Mouse (Mus musculus) ES-E14 (cell line): ENCODE data around the gene Slc13a4. TPM values are rescaled to one million over a fixed set of nuclear protein-coding genes. Genes with fewer than 3 reads are reported as not detected.

Source experiments
- DNase-seq: peaks from one replicate; pipeline ENCODE4 v3.0.0-alpha.2; 2013; ENCODE audit warnings: low read depth, low spot score
- H3K27ac ChIP-seq: 2 replicates; pipeline ENCODE4 v1.5.1; 2012; ENCODE audit warnings: low read depth, mild to moderate bottlenecking, low read length, moderate library complexity, mixed read lengths; ENCODE audit not compliant: poor library complexity, insufficient read depth, severe bottlenecking
- H3K36me3 ChIP-seq: 2 replicates; pipeline ENCODE4 v1.6.1; 2012; ENCODE audit warnings: mild to moderate bottlenecking, low read length, moderate library complexity, mixed read lengths; ENCODE audit not compliant: control insufficient read depth, poor library complexity, insufficient read depth, severe bottlenecking
- H3K4me1 ChIP-seq, 2 experiments: fragments of 150-350 bp in 1 of 2; sonication (generic) in 1 of 2; 2 replicates each; pipeline ENCODE4 v1.6.1; 2012; ENCODE audit warnings: low read length in 2 of 2, mild to moderate bottlenecking in 1 of 2, mixed read lengths in 1 of 2; ENCODE audit not compliant: control insufficient read depth in 2 of 2, insufficient read depth in 2 of 2, poor library complexity in 1 of 2
- H3K4me3 ChIP-seq, 2 experiments: fragments of 150-350 bp in 1 of 2; sonication (generic) in 1 of 2; 2 replicates each; pipeline ENCODE4 v1.5.1; 2012; ENCODE audit warnings: low read length in 2 of 2, low read depth in 1 of 2, mild to moderate bottlenecking in 1 of 2, mixed read lengths in 1 of 2; ENCODE audit not compliant: insufficient read depth in 1 of 2, poor library complexity in 1 of 2, severe bottlenecking in 1 of 2
- H3K9ac ChIP-seq: 2 replicates; pipeline ENCODE4 v1.6.1; 2012; ENCODE audit warnings: low read depth, mild to moderate bottlenecking, low read length, mixed read lengths; ENCODE audit not compliant: poor library complexity, insufficient read depth, severe bottlenecking
- H3K9me3 ChIP-seq: fragments of 150-350 bp; sonication (generic); 2 replicates; pipeline ENCODE4 v1.6.1; 2012; ENCODE audit warnings: low read depth, mild to moderate bottlenecking, low read length; ENCODE audit not compliant: control insufficient read depth, insufficient read depth
- CHD2 ChIP-seq: IDR thresholded peaks from 2 replicates; pipeline ENCODE4 v1.6.1; 2014; ENCODE audit warnings: mild to moderate bottlenecking, low read depth, low read length, inconsistent platforms
- HCFC1 ChIP-seq: IDR thresholded peaks from 2 replicates; pipeline ENCODE4 v1.6.1; 2012; ENCODE audit warnings: low read length, inconsistent platforms, borderline replicate concordance; ENCODE audit not compliant: insufficient read depth
- MAFK ChIP-seq: IDR thresholded peaks from 2 replicates; pipeline ENCODE4 v1.6.1; 2014; ENCODE audit warnings: mild to moderate bottlenecking, low read depth, low read length, inconsistent platforms; ENCODE audit not compliant: insufficient read depth
- ZC3H11A ChIP-seq: IDR thresholded peaks from 2 replicates; pipeline ENCODE4 v1.6.1; 2012; ENCODE audit warnings: low read depth, mild to moderate bottlenecking, inconsistent platforms, low read length, borderline replicate concordance
- ZNF384 ChIP-seq: IDR thresholded peaks from 2 replicates; pipeline ENCODE4 v1.6.1; 2012; ENCODE audit warnings: low read depth, low read length, inconsistent platforms
- in situ Hi-C, 2 experiments: fragments of 600-800 bp; cut with MboI; formaldehyde crosslinking; loops; one replicate each; pipeline ENCODE4 v1.15.1; 2025; ENCODE audit warnings: low sequenced_read_pairs in 2 of 2, inconsistent platforms in 1 of 2; ENCODE audit not compliant: unreplicated experiment in 2 of 2
- total RNA-seq: library from RNA; depleted of rRNA; stranded (reverse); fragments of 300-350 nt; gene quantifications from 2 replicates; pipeline ENCODE4 v1.2.3, GENCODE M21; 2012

Gene Slc13a4
- total RNA-seq, 1 experiment, result 1.5 TPM

GRCm38 (mm10) chr6:35254136-35254904, 53.6 kb downstream of the Slc13a4 start:
- H3K27ac ChIP-seq, result no peak overlapping the region
- H3K9me3 ChIP-seq, result no peaks in the 10 kb centered on the region
- H3K36me3 ChIP-seq, result no peaks in the 10 kb centered on the region; the same call in 1 of the 2 replicates
- in situ Hi-C loops, result no loop called here
- peak overlapping the region in 1 of 2 experiments; percentile 3; a peak in 1 of 4 replicates for H3K4me3 ChIP-seq
- peaks cover 8 to 20% of the 10 kb centered on the region in 2 experiments for H3K4me1 ChIP-seq
- TF ChIP-seq MAFK, result no peak
- no peak for TF ChIP-seq ZNF384
- TF ChIP-seq ZC3H11A, result no peak
- TF ChIP-seq HCFC1, result no peak
- TF ChIP-seq CHD2, result no peak
- H3K9ac ChIP-seq, result peak overlapping the region; percentile 15
- DNase-seq, result no peak

- TF ChIP-seq MAFK, result no peak
- no peak for TF ChIP-seq ZNF384
- TF ChIP-seq CHD2, result no peak
- no peak for TF ChIP-seq ZC3H11A
- no peak for TF ChIP-seq HCFC1
- Histone ChIP-seq H3K4me3 (peak overlapping the region; percentile 83 to 93), H3K27ac (no peak overlapping the region), H3K9ac (no peak overlapping the region; the same call in 1 of the 2 replicates), H3K9me3 (no peaks in the 10 kb centered on the region), H3K36me3 (no peaks in the 10 kb centered on the region; the same call in 1 of the 2 replicates), H3K4me1 (peaks cover 5 to 21% of the 10 kb centered on the region in 2 experiments)
- in situ Hi-C loops, result no loop called here
- DNase-seq, result no peak
Measured at GRCm38 (mm10) chr6:35253474-35253873, 54.5 kb downstream of the Slc13a4 start.

- in situ Hi-C loops, result no loop called here
- TF ChIP-seq MAFK (no peak), CHD2 (no peak), ZC3H11A (peak; percentile 8; the same call in 1 of the 2 replicates), HCFC1 (no peak), ZNF384 (no peak)
Measured at GRCm38 (mm10) chr6:35252477-35253346, 55.2 kb downstream of the Slc13a4 start.

GRCm38 (mm10) chr6:35251807-35252476, 56.0 kb downstream of the Slc13a4 start:
- H3K4me3 ChIP-seq, result peak overlapping the region; percentile 16 to 32; a peak in 2 of 4 replicates
- DNase-seq, result no peak
- no peak for TF ChIP-seq MAFK
- no peak for TF ChIP-seq CHD2
- no peak for TF ChIP-seq HCFC1
- no peak for TF ChIP-seq ZNF384
- TF ChIP-seq ZC3H11A, result no peak
- H3K4me1 ChIP-seq, result peaks cover 5 to 23% of the 10 kb centered on the region in 2 experiments
- peak overlapping the region; percentile 28; the same call in 1 of the 2 replicates for H3K27ac ChIP-seq
- in situ Hi-C loops, result no loop called here
- H3K9ac ChIP-seq, result peak overlapping the region; percentile 21; the same call in 1 of the 2 replicates
- H3K36me3 ChIP-seq, result peaks cover 3% of the 10 kb centered on the region; the same call in 1 of the 2 replicates
- no peaks in the 10 kb centered on the region for H3K9me3 ChIP-seq

More at GRCm38 (mm10) chr6:35252477-35253346, 55.2 kb downstream of the Slc13a4 start:
- peak; percentile 85 for DNase-seq
- H3K27ac ChIP-seq, result peak overlapping the region; percentile 59; the same call in 1 of the 2 replicates
- H3K9me3 ChIP-seq, result no peaks in the 10 kb centered on the region
- peaks cover 5 to 23% of the 10 kb centered on the region in 2 experiments for H3K4me1 ChIP-seq
- peak overlapping the region; percentile 95 for H3K9ac ChIP-seq
- H3K36me3 ChIP-seq, result no peaks in the 10 kb centered on the region; the same call in 1 of the 2 replicates
- peak overlapping the region; percentile 83 to 93 for H3K4me3 ChIP-seq
